Mouse (Mus musculus) kidney, postnatal 0 days (tissue): ENCODE results near the gene Ppm1e. TPM values are rescaled to one million over a fixed set of nuclear protein-coding genes. Genes with fewer than 3 reads are reported as not detected.

ENCODE experiments used
- ATAC-seq: fragments of 200-750 bp; cut with Nextera tagmentation; replicated peaks from 2 replicates; pipeline ENCODE4 v1.8.0; 2017; ENCODE audit warnings: low read depth, moderate number of reproducible peaks, moderate TSS enrichment, moderate library complexity; ENCODE audit not compliant: low FRiP score
- DNase-seq: peaks from one replicate; pipeline ENCODE4 v3.0.0-alpha.2; 2016; ENCODE audit warnings: low spot score
- H3K27ac ChIP-seq: fragments of 300-500 bp; sonication (generic); 2 replicates; pipeline ENCODE4 v1.5.1; 2014; ENCODE audit warnings: mild to moderate bottlenecking
- H3K27me3 ChIP-seq: fragments of 300-500 bp; sonication (generic); 2 replicates; pipeline ENCODE4 v1.6.1; 2014; ENCODE audit warnings: low read length, mixed read lengths; ENCODE audit not compliant: insufficient read depth
- H3K36me3 ChIP-seq: fragments of 300-500 bp; sonication (generic); 2 replicates; pipeline ENCODE4 v1.6.1; 2014; ENCODE audit warnings: low read length, mixed read lengths; ENCODE audit not compliant: insufficient read depth
- H3K4me1 ChIP-seq: fragments of 300-500 bp; sonication (generic); replicated peaks from 2 replicates; pipeline ENCODE4 v1.6.1; 2014; ENCODE audit warnings: antibody characterized with exemption, low read length, mixed read lengths; ENCODE audit not compliant: insufficient read depth
- H3K4me2 ChIP-seq: fragments of 300-500 bp; sonication (generic); 2 replicates; pipeline ENCODE4 v1.6.1; 2014; ENCODE audit warnings: mild to moderate bottlenecking, low read length, moderate library complexity, mixed read lengths
- H3K4me3 ChIP-seq: fragments of 300-500 bp; sonication (generic); replicated peaks from 2 replicates; pipeline ENCODE4 v1.5.1; 2014; ENCODE audit warnings: low read depth, low read length
- H3K9ac ChIP-seq: fragments of 300-500 bp; sonication (generic); 2 replicates; pipeline ENCODE4 v1.6.1; 2014; ENCODE audit warnings: low read depth, low read length
- H3K9me3 ChIP-seq: fragments of 300-500 bp; sonication (generic); replicated peaks from 2 replicates; pipeline ENCODE4 v1.6.1; 2016; ENCODE audit warnings: low read length, inconsistent platforms, mixed read lengths
- CTCF ChIP-seq: IDR thresholded peaks from 2 replicates; pipeline ENCODE4 v1.5.1; 2016; ENCODE audit warnings: antibody characterized with exemption, low read depth, mild to moderate bottlenecking, moderate library complexity
- WGBS: fragments of 180-500 bp; shearing (Covaris S2); extraction: QIAGEN DNeasy Blood & Tissue Kit; methylation state at CpG from one replicate; pipeline ENCODE4 v1.1.7; 2014; 5-methylcytosine and 5-hydroxymethylcytosine counted together
- polyA plus RNA-seq: library from polyadenylated mRNA; unstranded; fragments of >200 nt; fragmentation: Nextera tagmentation; extraction: Ambion mirVana; gene quantifications from 2 replicates; pipeline ENCODE4 v1.2.1, GENCODE M21; 2015

The Ppm1e gene
- polyA plus RNA-seq, 1 experiment from 2014 or later, result 2.1 TPM

- 88% methylated on average over 1 of the region's 1 CpGs for WGBS
- Histone ChIP-seq H3K27ac (no peak overlapping the region), H3K4me3 (no peak overlapping the region), H3K36me3 (no peaks in the 10 kb centered on the region), H3K27me3 (0 out of 2 replicates have a peak, but pooled peaks cover 3% of the 10 kb centered on the region), H3K9me3 (no peaks in the 10 kb centered on the region), H3K4me2 (no peak overlapping the region), H3K9ac (no peak overlapping the region), H3K4me1 (peaks cover 4% of the 10 kb centered on the region; the same call in 1 of the 2 replicates)
- DNase-seq, result no peak
- TF ChIP-seq CTCF, result no peak
- ATAC-seq, result no peak
Observed at GRCm38 (mm10) chr11:87354861-87355260, 4.0 kb downstream of the Ppm1e start.

GRCm38 (mm10) chr11:87353646-87354170 lies 5.1 kb downstream of the Ppm1e start:
- no peak for ATAC-seq
- Histone ChIP-seq H3K4me3 (no peak overlapping the region), H3K36me3 (no peaks in the 10 kb centered on the region), H3K9ac (no peak overlapping the region), H3K4me2 (no peak overlapping the region), H3K4me1 (peaks cover 4% of the 10 kb centered on the region; the same call in 1 of the 2 replicates), H3K27ac (no peak overlapping the region), H3K9me3 (no peaks in the 10 kb centered on the region), H3K27me3 (no peaks in the 10 kb centered on the region)
- no peak for TF ChIP-seq CTCF
- WGBS, result 81% methylated on average over 7 of the region's 7 CpGs
- no peak for DNase-seq

GRCm38 (mm10) chr11:87326381-87326780 lies 32.4 kb downstream of the Ppm1e start:
- H3K4me3 ChIP-seq, result no peak overlapping the region
- H3K4me1 ChIP-seq, result no peaks in the 10 kb centered on the region
- WGBS, result 86% methylated on average over 3 of the region's 3 CpGs

GRCm38 (mm10) chr11:87322558-87322957 lies 36.3 kb downstream of the Ppm1e start:
- ATAC-seq, result no peak
- Histone ChIP-seq H3K4me1 (no peaks in the 10 kb centered on the region), H3K27ac (no peak overlapping the region), H3K27me3 (no peaks in the 10 kb centered on the region), H3K36me3 (no peaks in the 10 kb centered on the region), H3K4me3 (no peak overlapping the region), H3K9ac (no peak overlapping the region), H3K9me3 (no peaks in the 10 kb centered on the region), H3K4me2 (no peak overlapping the region)
- WGBS, result 58% methylated on average over 8 of the region's 8 CpGs
- DNase-seq, result no peak
- TF ChIP-seq CTCF, result no peak

More at GRCm38 (mm10) chr11:87326381-87326780, 32.4 kb downstream of the Ppm1e start:
- Histone ChIP-seq H3K9ac (no peak overlapping the region), H3K4me2 (no peak overlapping the region), H3K9me3 (no peaks in the 10 kb centered on the region), H3K36me3 (no peaks in the 10 kb centered on the region), H3K27ac (no peak overlapping the region), H3K27me3 (no peaks in the 10 kb centered on the region)
- DNase-seq (no peak), ATAC-seq (no peak)
- TF ChIP-seq CTCF, result no peak

- TF ChIP-seq CTCF, result no peak
- ATAC-seq, result no peak
- H3K27ac ChIP-seq, result no peak overlapping the region
- H3K4me1 ChIP-seq, result no peaks in the 10 kb centered on the region
- 42% methylated on average over 5 of the region's 5 CpGs for WGBS
- no peaks in the 10 kb centered on the region for H3K9me3 ChIP-seq
- no peaks in the 10 kb centered on the region for H3K27me3 ChIP-seq
- H3K9ac ChIP-seq, result no peak overlapping the region
- H3K4me3 ChIP-seq, result no peak overlapping the region
- H3K36me3 ChIP-seq, result no peaks in the 10 kb centered on the region
- H3K4me2 ChIP-seq, result no peak overlapping the region
- no peak for DNase-seq
Observed at GRCm38 (mm10) chr11:87320007-87320406, 38.8 kb downstream of the Ppm1e start.

- no peaks in the 10 kb centered on the region for H3K9me3 ChIP-seq
- ATAC-seq (no peak), DNase-seq (no peak)
- H3K9ac ChIP-seq, result no peak overlapping the region
- no peaks in the 10 kb centered on the region for H3K36me3 ChIP-seq
- H3K4me3 ChIP-seq, result no peak overlapping the region
- H3K27me3 ChIP-seq, result no peaks in the 10 kb centered on the region
- H3K4me1 ChIP-seq, result no peaks in the 10 kb centered on the region
- TF ChIP-seq CTCF, result no peak
- 69% methylated on average over 9 of the region's 9 CpGs for WGBS
- H3K27ac ChIP-seq, result no peak overlapping the region
- H3K4me2 ChIP-seq, result no peak overlapping the region
Observed at GRCm38 (mm10) chr11:87318956-87319708, 39.7 kb downstream of the Ppm1e start.
